Mouse (Mus musculus) brain, embryonic 14.5 days (tissue): Measurements from ENCODE around the gene Sulf2.

Experiments used
- CTCF ChIP-seq: fragments of 200-500 bp; IDR thresholded peaks from 2 replicates; pipeline ENCODE4 v1.5.1; 2012; ENCODE audit warnings: inconsistent platforms, mild to moderate bottlenecking, moderate library complexity, borderline replicate concordance; ENCODE audit not compliant: insufficient read depth, insufficient read length; ENCODE audit errors: extremely low read depth
- POLR2A ChIP-seq: fragments of 200-500 bp; IDR thresholded peaks from 2 replicates; pipeline ENCODE4 v1.6.1; 2012; ENCODE audit warnings: mild to moderate bottlenecking, inconsistent platforms, borderline replicate concordance; ENCODE audit not compliant: poor library complexity, insufficient read depth, insufficient read length, severe bottlenecking; ENCODE audit errors: extremely low read depth

- TF ChIP-seq POLR2A (no peak), CTCF (no peak)
These were observed 2.5 kb upstream of the Sulf2 start for GRCm38 (mm10) chr2:166157767-166158561.
